Mouse (Mus musculus) inflammation-experienced regulatory T-cells, adult 6 months (primary cell): ENCODE measurements around the gene Pkd1l1. TPM values are rescaled to one million over a fixed set of nuclear protein-coding genes. Genes with fewer than 3 reads are reported as not detected.

Source experiments
- ATAC-seq: one replicate; pipeline ENCODE4 v1.8.0; 2017
- polyA plus RNA-seq, 3 experiments: library from polyadenylated mRNA; unstranded; fragments of 100-300 nt; shearing (Covaris generic); gene quantifications; one replicate each; pipeline ENCODE4 v1.2.1; 2017

Gene Pkd1l1
- under 1 TPM in 1 of 3 experiments, not detected in 2; 0.08 TPM for polyA plus RNA-seq

- ATAC-seq: no peak
These were observed at the start of gene Pkd1l1 for GRCm38 (mm10) chr11:8973166-8973565. Gene Pkd1l1 (minus strand): TSS chr11:8973266.

DNA sequence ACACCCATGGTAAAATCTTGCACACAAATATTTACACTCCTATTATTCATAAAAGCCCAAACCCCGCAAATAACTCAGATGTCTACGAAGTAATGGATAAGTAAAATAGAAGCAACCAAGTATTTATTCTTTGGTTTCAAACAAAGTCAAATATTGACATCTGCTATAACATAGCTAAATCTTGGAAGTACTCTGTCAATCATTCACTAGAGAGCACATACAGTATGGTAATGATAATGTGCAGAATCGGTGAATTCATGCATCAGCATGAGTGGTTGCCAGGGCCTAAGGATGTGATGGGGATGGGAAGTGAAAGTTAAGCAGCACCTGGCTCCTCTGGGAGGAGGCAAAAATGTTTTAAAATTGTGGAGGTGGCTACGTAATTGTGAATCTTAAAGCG, 47.1 kb upstream of the Pkd1l1 start:
- no peak for ATAC-seq

- no peak for ATAC-seq
These were observed 45.6 kb upstream of the Pkd1l1 start for GRCm38 (mm10) chr11:9018491-9019267.

- no peak for ATAC-seq
These were observed 41.7 kb upstream of the Pkd1l1 start for GRCm38 (mm10) chr11:9014740-9015139.

DNA sequence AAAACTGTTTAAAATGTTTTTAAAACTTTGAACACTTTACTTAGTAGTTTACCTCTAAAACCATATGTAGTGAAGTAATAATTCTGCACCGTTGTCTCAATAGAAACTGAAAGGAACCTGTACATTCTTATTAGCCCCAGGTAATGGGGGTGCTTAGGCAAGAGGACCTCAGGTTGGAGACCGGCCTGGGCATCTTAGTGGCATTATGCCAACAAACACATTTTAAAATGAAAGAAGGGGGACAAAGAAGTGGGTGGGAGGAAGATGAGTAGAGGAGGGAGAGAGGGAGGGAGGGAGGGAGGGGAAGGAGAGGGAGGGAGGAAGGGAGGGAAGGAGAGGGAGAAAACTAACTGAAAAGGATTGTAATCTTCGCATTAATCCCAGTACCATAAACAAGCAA, 38.3 kb upstream of the Pkd1l1 start:
- ATAC-seq: no peak

DNA sequence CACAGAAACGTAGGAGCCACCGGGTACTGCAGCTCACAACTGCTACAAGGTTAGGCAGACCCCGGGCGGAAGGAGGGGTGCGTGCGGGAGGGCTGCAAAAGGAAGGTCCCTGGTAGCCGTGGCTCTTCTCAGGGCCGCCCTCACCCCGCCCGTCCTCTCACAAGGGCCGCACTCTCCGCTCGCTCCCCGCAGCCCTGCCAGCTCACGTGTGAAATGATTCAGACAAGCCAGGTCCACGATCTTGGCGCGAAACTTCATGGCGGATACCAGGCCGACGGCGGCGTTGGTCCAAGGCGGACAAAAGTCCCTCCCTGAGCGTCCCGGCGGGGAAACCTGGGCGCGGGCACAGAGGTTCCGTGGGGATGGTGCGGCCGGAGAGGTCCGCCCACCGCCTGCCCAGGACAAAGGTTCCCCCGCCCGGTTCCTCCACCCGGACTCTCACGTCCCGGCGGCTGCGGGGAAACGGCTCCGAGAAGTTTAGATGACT, 37.8 kb upstream of the Pkd1l1 start, which contains the start of gene Hus1:
Gene Hus1 (minus strand): TSS at position 339 of the 487 bp plus-strand sequence.
- peak; percentile 75 for ATAC-seq

DNA sequence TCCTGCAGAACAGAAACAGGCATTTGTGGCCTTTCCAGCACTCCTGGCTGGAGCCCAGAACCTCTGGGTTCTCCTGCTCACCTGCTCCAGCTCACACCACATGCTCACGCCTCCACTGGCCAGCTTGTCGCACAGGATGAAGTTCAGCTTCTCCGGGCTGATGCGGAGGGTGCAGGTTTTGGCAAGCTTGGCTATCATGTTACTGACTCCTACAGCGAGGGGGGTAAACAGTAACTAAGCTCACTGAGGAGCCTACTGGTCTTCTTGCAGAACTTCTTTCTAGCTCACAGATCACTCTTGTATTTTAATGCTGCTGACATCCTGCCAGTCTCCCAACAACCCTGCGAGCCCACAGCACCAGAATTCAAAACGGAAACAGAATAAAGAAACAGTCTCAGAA, 37.4 kb upstream of the Pkd1l1 start:
- ATAC-seq: peak; percentile 32

- ATAC-seq: no peak
These were observed 35.7 kb upstream of the Pkd1l1 start for GRCm38 (mm10) chr11:9008761-9009160.

DNA sequence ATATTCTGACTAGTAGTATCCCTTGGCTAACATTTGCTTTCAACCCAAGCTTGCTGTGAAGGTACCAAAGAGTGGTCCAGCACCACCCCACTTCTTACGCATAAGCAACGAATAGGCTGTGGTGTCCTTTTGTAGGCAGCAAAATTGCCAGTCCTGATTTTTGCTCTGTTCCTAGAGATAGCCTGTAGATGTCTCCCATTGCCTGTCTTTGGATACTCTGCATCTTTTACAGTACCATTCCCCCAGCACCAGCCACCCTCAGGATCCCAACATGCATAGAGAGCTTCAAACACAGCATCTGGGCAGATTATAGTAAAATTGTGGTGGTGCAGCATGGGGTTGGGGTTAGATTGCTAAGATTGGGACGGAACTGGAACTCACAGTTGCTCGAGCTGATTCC, 15.0 kb upstream of the Pkd1l1 start:
- ATAC-seq: no peak

GRCm38 (mm10) chr11:8986058-8986457, 13.0 kb upstream of the Pkd1l1 start:
- no peak for ATAC-seq

GRCm38 (mm10) chr11:8983237-8983861, 10.3 kb upstream of the Pkd1l1 start:
- peak; percentile 46 for ATAC-seq

DNA sequence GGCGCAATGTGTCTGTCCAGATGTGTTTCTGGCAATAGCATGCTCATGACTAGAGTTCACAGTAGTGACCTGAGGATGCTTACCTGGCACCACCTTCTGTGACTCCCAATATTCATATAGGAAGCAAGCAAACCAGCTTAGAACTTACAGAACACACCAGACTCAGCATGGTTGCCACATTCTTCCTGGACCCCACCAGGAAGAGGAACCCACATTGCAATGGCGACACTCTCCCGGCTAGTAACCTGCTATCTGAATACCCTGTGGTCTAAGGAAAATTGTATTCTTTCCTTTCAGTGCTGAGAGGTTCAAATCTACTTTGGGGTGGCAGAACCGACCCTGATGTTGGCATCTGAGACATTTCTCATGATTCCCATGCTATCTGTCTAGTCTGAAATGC, 5.1 kb upstream of the Pkd1l1 start:
- no peak for ATAC-seq

- ATAC-seq: no peak
These were observed 973 bp downstream of the Pkd1l1 start for GRCm38 (mm10) chr11:8972093-8972492.

- ATAC-seq: no peak
These were observed 2.6 kb downstream of the Pkd1l1 start for GRCm38 (mm10) chr11:8970509-8970908.

GRCm38 (mm10) chr11:8968094-8968493, 5.0 kb downstream of the Pkd1l1 start:
- ATAC-seq: no peak

- ATAC-seq: no peak
These were observed 14.5 kb downstream of the Pkd1l1 start for GRCm38 (mm10) chr11:8958572-8958971.

DNA sequence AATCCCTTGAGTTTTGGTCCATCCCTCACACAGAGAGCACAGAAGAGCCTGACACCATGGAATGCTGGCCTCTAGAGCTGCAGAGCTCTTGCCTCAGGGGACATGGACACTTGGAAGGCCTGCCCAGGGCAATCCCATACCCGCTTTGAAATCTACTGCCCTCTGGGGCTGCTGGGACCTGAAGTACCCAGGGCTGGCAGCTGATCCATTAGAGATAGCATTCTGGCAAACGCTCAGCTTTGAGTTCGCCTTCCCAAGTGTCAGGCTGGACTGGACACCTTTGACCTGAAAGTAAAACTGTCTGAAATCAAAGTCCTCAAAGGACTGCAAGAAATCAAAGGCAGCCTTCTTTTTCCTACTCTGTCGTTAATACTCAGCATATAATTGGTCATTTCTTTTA, 15.0 kb downstream of the Pkd1l1 start:
- no peak for ATAC-seq

GRCm38 (mm10) chr11:8957023-8957422, 16.0 kb downstream of the Pkd1l1 start:
- ATAC-seq: no peak

GRCm38 (mm10) chr11:8955678-8956077, 17.4 kb downstream of the Pkd1l1 start:
- ATAC-seq: no peak

DNA sequence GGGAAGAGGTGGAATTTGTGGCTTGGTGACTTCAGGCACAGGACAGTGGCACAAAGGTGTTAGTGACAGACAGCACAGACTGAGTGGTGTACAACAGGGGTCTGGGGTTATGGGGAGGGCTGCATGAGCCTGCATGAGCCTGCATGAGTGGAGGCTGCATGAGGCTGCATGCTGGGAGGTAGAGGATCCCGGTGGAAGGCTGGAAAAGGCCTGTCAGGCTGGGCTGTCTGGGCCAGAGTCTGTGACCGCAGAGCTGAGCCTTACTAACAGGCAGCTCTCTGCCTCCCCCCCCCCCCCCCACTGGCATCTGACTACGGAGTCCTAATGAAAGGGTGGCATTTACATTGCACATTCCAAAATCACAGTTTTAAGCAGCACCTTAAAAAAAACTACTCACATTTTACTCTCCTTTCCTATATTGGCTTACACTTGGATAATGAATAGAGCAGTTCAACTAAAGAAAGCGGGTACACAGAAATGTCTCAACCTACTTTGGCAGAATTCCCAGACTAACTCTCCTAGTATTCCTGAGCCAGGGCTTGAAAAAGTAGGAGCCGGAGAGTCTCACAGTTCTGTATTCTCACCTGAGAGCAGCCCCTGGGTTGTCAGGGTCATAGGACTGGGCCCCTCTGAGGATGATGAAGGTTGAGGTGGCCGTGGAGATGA, 23.2 kb downstream of the Pkd1l1 start:
- no peak for ATAC-seq

- no peak for ATAC-seq
These were observed 24.2 kb downstream of the Pkd1l1 start for GRCm38 (mm10) chr11:8948871-8949270.

DNA sequence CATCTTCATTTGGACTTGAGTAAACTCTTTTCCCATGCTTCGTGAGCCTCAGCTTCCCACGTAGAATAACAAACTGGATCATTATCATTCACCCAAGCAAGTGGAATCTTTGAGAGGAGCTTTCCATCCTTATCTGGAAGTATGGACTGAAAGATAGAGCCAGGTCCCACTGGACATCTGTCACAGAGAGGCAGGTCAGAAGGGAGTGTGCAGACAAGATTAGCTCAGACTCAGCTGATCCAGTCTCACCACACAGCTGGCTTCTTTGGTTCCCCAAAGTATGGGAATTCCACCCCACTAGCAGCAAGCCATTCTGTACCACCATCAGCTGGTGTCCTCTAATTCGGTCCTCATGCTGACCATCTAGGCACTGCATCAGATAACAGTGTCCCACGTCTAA, 29.0 kb downstream of the Pkd1l1 start:
- no peak for ATAC-seq

- no peak for ATAC-seq
These were observed 30.6 kb downstream of the Pkd1l1 start for GRCm38 (mm10) chr11:8942446-8942845.
